Mouse (Mus musculus): ENCODE results near the gene 1810010D01Rik.

The 1810010D01Rik gene

GRCm38 (mm10) chr7:145176750-145177589 lies 30.9 kb downstream of the 1810010D01Rik start:
- in situ Hi-C loops (cut with MboI, MseI): no loop called here

GRCm38 (mm10) chr7:145173563-145173962 lies 34.4 kb downstream of the 1810010D01Rik start:
- in situ Hi-C loops (cut with MboI, MseI): no loop called here

DNA sequence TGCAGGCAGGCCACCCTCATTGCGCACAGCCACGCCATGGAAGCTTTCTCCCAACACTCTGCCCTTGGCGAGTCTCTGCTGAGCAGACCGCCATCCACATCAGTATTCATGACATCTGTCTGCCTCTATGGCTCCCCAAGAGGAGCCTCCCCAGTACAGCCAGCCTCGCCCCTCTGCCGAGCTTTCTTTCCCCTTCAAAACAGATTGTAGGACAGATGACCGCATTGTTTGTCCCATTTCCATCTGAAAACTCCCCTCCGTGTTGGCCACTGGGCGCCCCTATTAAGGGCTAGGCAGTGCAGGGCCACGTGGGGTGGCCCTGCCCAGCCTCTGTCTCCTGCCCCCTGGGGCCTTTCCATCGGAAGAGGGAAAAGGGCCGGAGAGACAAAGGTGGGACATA lies 34.8 kb downstream of the 1810010D01Rik start:
- in situ Hi-C loops (cut with MboI, MseI): no loop called here

DNA sequence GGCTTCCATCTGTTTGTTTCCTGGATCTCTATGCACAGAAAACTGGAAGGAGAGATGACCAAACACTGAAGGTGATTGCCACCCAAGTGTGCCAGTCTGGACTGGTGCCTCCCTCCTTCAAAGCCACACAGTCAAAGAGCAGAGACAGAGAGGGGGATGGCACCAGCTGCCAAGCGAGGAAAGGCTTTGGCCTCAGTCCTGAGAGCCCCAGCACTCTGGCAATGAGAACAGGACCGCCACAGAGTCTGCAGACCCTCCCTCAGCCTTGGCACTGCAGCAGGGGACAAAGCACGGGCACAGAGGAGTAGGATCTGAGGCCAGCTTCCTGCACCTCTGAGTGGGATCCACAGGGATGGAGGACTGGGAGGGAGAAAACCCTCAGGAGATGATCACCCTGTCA lies 38.2 kb downstream of the 1810010D01Rik start:
- in situ Hi-C loops (cut with MboI, MseI): no loop called here

DNA sequence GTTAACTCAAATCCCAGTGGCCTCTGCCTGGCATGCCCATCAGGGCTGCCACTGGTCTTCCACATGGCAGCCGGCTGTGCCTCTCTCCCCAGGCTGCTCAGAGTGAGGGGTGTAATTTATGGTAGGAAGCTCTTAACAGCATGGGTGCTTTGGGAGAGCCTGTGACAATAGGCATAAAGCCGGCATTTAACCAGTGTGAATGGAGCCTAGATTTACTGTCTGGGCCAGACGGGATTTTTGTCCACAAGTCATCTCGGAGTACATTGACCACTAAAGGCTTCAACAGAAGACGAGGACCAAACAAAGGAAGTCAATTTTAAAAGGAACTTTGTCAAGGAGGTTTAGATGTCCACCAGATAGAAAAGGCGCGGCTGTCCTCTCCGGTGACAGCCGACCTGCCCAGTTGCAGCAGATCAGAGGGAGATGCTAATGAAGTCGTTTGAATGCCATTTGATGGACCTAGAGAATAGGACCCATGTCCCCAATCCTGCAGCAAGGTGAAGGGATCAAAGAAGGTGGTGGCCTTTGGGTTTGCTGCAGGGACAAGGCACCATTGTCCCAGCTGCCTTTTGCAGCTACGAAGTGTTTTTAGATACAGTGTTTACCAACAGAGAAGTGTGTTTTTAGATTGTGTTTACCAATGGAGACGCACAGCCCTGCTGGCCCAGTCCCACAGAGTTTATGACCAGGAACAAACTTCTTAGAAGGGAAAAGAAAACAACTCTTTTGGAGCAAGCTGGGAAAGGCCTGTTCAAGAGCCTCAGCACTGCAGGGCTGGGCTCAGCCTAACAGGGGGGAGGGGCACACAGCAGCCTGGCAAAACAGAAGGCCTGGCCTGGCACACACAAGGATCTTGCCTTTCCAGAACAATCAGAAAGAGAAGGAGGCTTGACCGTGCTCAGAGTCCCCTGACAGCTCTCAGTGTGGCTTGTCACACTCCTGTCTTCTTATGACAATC lies 48.4 kb downstream of the 1810010D01Rik start:
- in situ Hi-C loops (cut with MboI, MseI): no loop called here

Data from T-helper 2 cell (primary cell).